Mouse (Mus musculus): Measurements from ENCODE around the gene Bpifb9a.

DNA sequence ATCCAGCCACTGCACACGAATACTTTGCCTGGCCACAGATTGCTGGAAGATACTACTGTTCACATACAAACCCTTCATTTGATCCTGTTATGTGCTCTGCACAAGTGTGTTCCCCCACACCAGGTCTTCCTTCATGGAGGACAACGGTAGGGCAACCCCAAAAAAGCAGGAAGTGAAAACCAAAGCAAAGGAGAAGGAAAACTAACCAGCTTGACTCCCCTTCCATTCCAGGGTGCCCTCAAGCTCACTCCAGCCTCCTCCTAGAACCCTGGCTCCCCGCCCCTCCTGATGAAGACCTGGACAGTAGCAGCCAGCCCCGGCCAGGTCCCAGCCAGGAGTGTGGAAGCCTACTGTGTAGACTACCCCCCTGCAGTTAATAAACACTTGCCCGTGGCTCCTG is 37.7 kb upstream of the Bpifb9a start:
- TF ChIP-seq ZNF384 (IDR thresholded peaks at IDR 0.05; ENCODE audit: low read depth, low read length) (no peak), CHD2 (IDR thresholded peaks at IDR 0.05; ENCODE audit: low read depth, low read length) (no peak)
